Mouse (Mus musculus) MEL (cell line): ENCODE data around the gene Cald1. TPM values are rescaled to one million over a fixed set of nuclear protein-coding genes. Genes with fewer than 3 reads are reported as not detected.

ENCODE experiments used
- DNase-seq: peaks from one replicate; pipeline ENCODE4 v3.0.0; 2011; ENCODE audit warnings: low read depth, low spot score
- H3K27ac ChIP-seq: 2 replicates; pipeline ENCODE4 v1.5.1; 2012; ENCODE audit warnings: low read depth, mild to moderate bottlenecking, control low read depth, low read length, moderate library complexity; ENCODE audit not compliant: control insufficient read depth
- H3K27me3 ChIP-seq, 2 experiments: fragments of 150-350 bp in 1 of 2; sonication (generic) in 1 of 2; 2 replicates each; pipeline ENCODE4 v1.6.1; 2012; ENCODE audit warnings: low read length in 2 of 2, mild to moderate bottlenecking in 2 of 2, improper control_type of control experiment in 1 of 2, moderate library complexity in 1 of 2; ENCODE audit not compliant: insufficient read depth in 2 of 2, control insufficient read depth in 1 of 2
- H3K36me3 ChIP-seq, 2 experiments: 2 replicates each; pipeline ENCODE4 v1.6.1; 2012 to 2014; ENCODE audit warnings: low read length in 2 of 2, improper control_type of control experiment in 1 of 2, inconsistent platforms in 1 of 2, mild to moderate bottlenecking in 1 of 2; ENCODE audit not compliant: insufficient read depth in 2 of 2, control insufficient read depth in 1 of 2
- H3K4me1 ChIP-seq, 2 experiments: fragments of 150-350 bp in 1 of 2; sonication (generic) in 1 of 2; 2 replicates each; pipeline ENCODE4 v1.6.1; 2012; ENCODE audit warnings: low read length in 2 of 2, improper control_type of control experiment in 1 of 2, mild to moderate bottlenecking in 1 of 2; ENCODE audit not compliant: insufficient read depth in 2 of 2, control insufficient read depth in 1 of 2
- H3K4me3 ChIP-seq, 2 experiments: fragments of 150-350 bp in 1 of 2; sonication (generic) in 1 of 2; 2 replicates each; pipeline ENCODE4 v1.5.1; 2012; ENCODE audit warnings: low read depth in 2 of 2, low read length in 2 of 2, mild to moderate bottlenecking in 2 of 2, moderate library complexity in 2 of 2, control low read depth in 1 of 2, improper control_type of control experiment in 1 of 2; ENCODE audit not compliant: control insufficient read depth in 1 of 2, insufficient read depth in 1 of 2
- H3K79me2 ChIP-seq: 2 replicates; pipeline ENCODE4 v1.6.1; 2012; ENCODE audit warnings: mild to moderate bottlenecking, low read length, moderate library complexity; ENCODE audit not compliant: control insufficient read depth, poor library complexity, insufficient read depth
- H3K9ac ChIP-seq: 2 replicates; pipeline ENCODE4 v1.6.1; 2012; ENCODE audit warnings: low read depth, mild to moderate bottlenecking, control low read depth, low read length, moderate library complexity; ENCODE audit not compliant: control insufficient read depth, poor library complexity, severe bottlenecking
- H3K9me3 ChIP-seq: fragments of 150-350 bp; sonication (generic); replicated peaks from 2 replicates; pipeline ENCODE4 v1.6.1; 2012; ENCODE audit warnings: mild to moderate bottlenecking, low read length, improper control_type of control experiment, moderate library complexity; ENCODE audit not compliant: insufficient read depth
- ELF1 ChIP-seq: IDR thresholded peaks from 2 replicates; pipeline ENCODE4 v1.6.1; 2014; ENCODE audit warnings: low read depth, mild to moderate bottlenecking, inconsistent platforms, low read length, improper control_type of control experiment, moderate library complexity
- HCFC1 ChIP-seq: IDR thresholded peaks from 2 replicates; pipeline ENCODE4 v1.6.1; 2012; ENCODE audit warnings: low read depth, mild to moderate bottlenecking, inconsistent platforms, low read length, improper control_type of control experiment, moderate library complexity
- MAX ChIP-seq: IDR thresholded peaks from 2 replicates; pipeline ENCODE4 v1.6.1; 2011; ENCODE audit warnings: low read length, improper control_type of control experiment
- MAZ ChIP-seq: IDR thresholded peaks from 2 replicates; pipeline ENCODE4 v1.6.1; 2012; ENCODE audit warnings: low read depth, mild to moderate bottlenecking, inconsistent platforms, low read length, improper control_type of control experiment
- TAL1 ChIP-seq: IDR thresholded peaks from 2 replicates; pipeline ENCODE4 v1.6.1; 2012; ENCODE audit warnings: mild to moderate bottlenecking, inconsistent platforms, low read length, moderate library complexity, mixed read lengths
- TBP ChIP-seq: IDR thresholded peaks from 2 replicates; pipeline ENCODE4 v1.8.0; 2011; ENCODE audit warnings: low read depth, low read length, improper control_type of control experiment
- USF2 ChIP-seq, 2 experiments: IDR thresholded peaks; 2 replicates each; pipeline ENCODE4 v1.6.1; 2011 to 2012; ENCODE audit warnings: improper control_type of control experiment in 2 of 2, low read length in 2 of 2, borderline replicate concordance in 1 of 2, inconsistent platforms in 1 of 2, low read depth in 1 of 2, mild to moderate bottlenecking in 1 of 2; ENCODE audit not compliant: insufficient read depth in 1 of 2
- polyA plus RNA-seq, 2 experiments: library from polyadenylated mRNA; stranded (reverse) in 1 of 2; unstranded in 1 of 2; fragments of >175 nt in 1 of 2; fragments of >200 nt in 1 of 2; gene quantifications; 2 replicates each; pipeline versions ENCODE4 v1.2.1 to v1.2.4; 2012; ENCODE audit warnings: low replicate concordance in 2 of 2, low read depth in 1 of 2; ENCODE audit not compliant: insufficient read length in 2 of 2, insufficient read depth in 1 of 2, missing spikeins in 1 of 2
- total RNA-seq: library from RNA; depleted of rRNA; stranded (reverse); fragments of 300-350 nt; gene quantifications from 2 replicates; pipeline ENCODE4 v1.2.3, GENCODE M21; 2012

The Cald1 gene
- total and polyA plus RNA-seq, 3 experiments = not detected

- DNase-seq = no peak
- peaks cover 4 to 11% of the 10 kb centered on the region in 2 experiments for H3K27me3 ChIP-seq
- H3K9me3 ChIP-seq = no peaks in the 10 kb centered on the region
- no peaks in the 10 kb centered on the region for H3K4me1 ChIP-seq
- no peak overlapping the region for H3K9ac ChIP-seq
- H3K27ac ChIP-seq = no peak overlapping the region
- TF ChIP-seq MAX = no peak
- no peak overlapping the region for H3K4me3 ChIP-seq
- H3K36me3 ChIP-seq = no peaks in the 10 kb centered on the region
- H3K79me2 ChIP-seq = no peaks in the 10 kb centered on the region
Observed at GRCm38 (mm10) chr6:34637588-34638438, 39.5 kb downstream of the Cald1 start.

- Histone ChIP-seq H3K27ac (no peak overlapping the region), H3K9ac (no peak overlapping the region), H3K4me1 (no peaks in the 10 kb centered on the region), H3K36me3 (no peaks in the 10 kb centered on the region), H3K79me2 (no peaks in the 10 kb centered on the region)
- no peak for DNase-seq
- TF ChIP-seq USF2 (IDR thresholded peaks at IDR 0.05; ENCODE audit: borderline replicate concordance in 1 of 2, insufficient read depth in 1 of 2, low read depth in 1 of 2, low read length in 2 of 2) = no peak
- TF ChIP-seq HCFC1 = no peak
- TF ChIP-seq TBP = no peak
- TF ChIP-seq MAZ = no peak
- TF ChIP-seq TAL1 = no peak
- TF ChIP-seq, all 39 proteins: peak for 0
- H3K4me3 ChIP-seq = no peak overlapping the region
- H3K9me3 ChIP-seq = no peaks in the 10 kb centered on the region
- peaks cover 0 to 11% of the 10 kb centered on the region in 2 experiments for H3K27me3 ChIP-seq
Observed at GRCm38 (mm10) chr6:34638667-34639066, 40.4 kb downstream of the Cald1 start.

GRCm38 (mm10) chr6:34640226-34640625 lies 41.9 kb downstream of the Cald1 start:
- no peak for TF ChIP-seq ELF1

More at GRCm38 (mm10) chr6:34640226-34640625, 41.9 kb downstream of the Cald1 start:
- Histone ChIP-seq H3K4me1 (no peaks in the 10 kb centered on the region), H3K27me3 (peaks cover 0 to 8% of the 10 kb centered on the region in 2 experiments; a peak in 3 of 4 replicates), H3K4me3 (no peak overlapping the region), H3K27ac (no peak overlapping the region), H3K36me3 (no peaks in the 10 kb centered on the region), H3K9ac (no peak overlapping the region), H3K9me3 (no peaks in the 10 kb centered on the region), H3K79me2 (no peaks in the 10 kb centered on the region)
- DNase-seq = no peak
